ENCODE assay signal across 8 mouse cellular contexts in the genomic region with DNA sequence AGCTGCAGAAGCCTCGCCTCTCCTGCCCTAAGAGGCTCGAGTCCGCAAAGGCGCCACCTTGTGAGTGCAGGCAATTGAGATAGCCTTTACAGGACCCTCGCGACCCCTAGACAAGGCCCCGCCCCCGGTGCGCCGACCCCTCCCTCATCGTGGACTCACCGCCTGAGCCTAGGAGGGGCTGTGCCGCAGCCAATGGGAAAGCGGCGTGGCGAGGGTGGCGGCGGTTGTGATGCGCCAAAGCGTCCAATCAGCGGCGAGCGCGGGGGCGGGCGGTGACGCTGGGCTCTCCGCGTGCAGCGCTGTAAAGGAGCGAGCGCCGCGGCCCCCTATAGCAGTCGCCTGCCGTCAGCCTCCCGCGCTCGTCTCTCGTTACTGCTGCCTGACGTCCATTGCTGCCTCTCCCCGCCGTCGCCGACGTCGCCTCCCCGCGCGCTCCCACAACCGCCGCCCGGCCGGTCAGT. TPM values are rescaled to one million over a fixed set of nuclear protein-coding genes. Genes with fewer than 3 reads are reported as not detected.
A peak's percentile ranks its signal among the peaks of the same experiment; 100 is the strongest.
DNase-seq lines count a peak whose midpoint lies in the region; ATAC-seq lines count a peak whose summit lies in the region.

Gene Chka (plus strand): TSS at position 272 of the 461 bp plus-strand sequence.

- H3K9ac ChIP-seq in forebrain, embryonic 11.5 days (ENCODE audit: low read length) = peak within 1 kb of the TSS; percentile 91
- H3K9ac ChIP-seq in heart, embryonic 16.5 days (ENCODE audit: low read length) = peak within 1 kb of the TSS; percentile 91
- H3K9ac ChIP-seq in liver, embryonic 15.5 days = peak within 1 kb of the TSS; percentile 75
- H3K9ac ChIP-seq in neural tube, embryonic 12.5 days = peak within 1 kb of the TSS; percentile 84

- peak within 1 kb of the TSS; percentile 91 for H3K27ac ChIP-seq in forebrain, embryonic 11.5 days (ENCODE audit: low read depth, low read length)
- peak within 1 kb of the TSS; percentile 99 for H3K27ac ChIP-seq in heart, embryonic 16.5 days (ENCODE audit: low read length)
- peak within 1 kb of the TSS; percentile 91 for H3K27ac ChIP-seq in liver, embryonic 15.5 days (replicated peaks)
- peak within 1 kb of the TSS; percentile 94 for H3K27ac ChIP-seq in neural tube, embryonic 12.5 days

- under 1% methylated on average over 41 of the region's 54 CpGs for WGBS in forebrain, embryonic 11.5 days
- under 1% methylated on average over 44 of the region's 54 CpGs for WGBS in heart, embryonic 16.5 days
- WGBS in liver, embryonic 15.5 days (ENCODE audit: insufficient replicate concordance) = under 1% methylated on average over 54 of the region's 54 CpGs
- under 1% methylated on average over 54 of the region's 54 CpGs for WGBS in neural tube, embryonic 12.5 days

- H3K4me3 ChIP-seq in forebrain, embryonic 11.5 days (ENCODE audit: low read depth, low read length) = peak within 1 kb of the TSS; percentile 82
- peak within 1 kb of the TSS; percentile 85 for H3K4me3 ChIP-seq in heart, embryonic 16.5 days (ENCODE audit: low read length)
- H3K4me3 ChIP-seq in liver, embryonic 15.5 days (replicated peaks) = peak within 1 kb of the TSS; percentile 77
- peak within 1 kb of the TSS; percentile 75 for H3K4me3 ChIP-seq in neural tube, embryonic 12.5 days

- H3K4me2 ChIP-seq in forebrain, embryonic 11.5 days (ENCODE audit: low read depth, low read length, severe bottlenecking) = peak within 1 kb of the TSS; percentile 81
- H3K4me2 ChIP-seq in heart, embryonic 16.5 days (ENCODE audit: low read depth, low read length) = peak within 1 kb of the TSS; percentile 89
- H3K4me2 ChIP-seq in liver, embryonic 15.5 days = peak within 1 kb of the TSS; percentile 99
- peak within 1 kb of the TSS; percentile 78 for H3K4me2 ChIP-seq in neural tube, embryonic 12.5 days (replicated peaks)

- peaks cover 12% of the 10 kb centered on the region for H3K4me1 ChIP-seq in forebrain, embryonic 11.5 days (replicated peaks; ENCODE audit: control insufficient read depth, insufficient read depth, low read length)
- peaks cover 26% of the 10 kb centered on the region for H3K4me1 ChIP-seq in heart, embryonic 16.5 days (ENCODE audit: control insufficient read depth, insufficient read depth, low read length)
- H3K4me1 ChIP-seq in liver, embryonic 15.5 days (replicated peaks) = peaks cover 52% of the 10 kb centered on the region
- H3K4me1 ChIP-seq in neural tube, embryonic 12.5 days = peaks cover 34% of the 10 kb centered on the region

- ATAC-seq in forebrain, embryonic 11.5 days (replicated peaks; ENCODE audit: low FRiP score) = peak; percentile 98
- ATAC-seq in heart, embryonic 16.5 days (replicated peaks; ENCODE audit: extremely low read depth, insufficient read depth, low FRiP score) = peak; percentile 98
- ATAC-seq in liver, embryonic 15.5 days (ENCODE audit: insufficient read depth) = peak; percentile 95
- peak; percentile 98 for ATAC-seq in neural tube, embryonic 12.5 days (ENCODE audit: low FRiP score, low read depth)

- no peaks in the 10 kb centered on the region; the same call in 1 of the 2 replicates for H3K36me3 ChIP-seq in forebrain, embryonic 11.5 days (ENCODE audit: control insufficient read depth, insufficient read depth, low read length)
- H3K36me3 ChIP-seq in heart, embryonic 16.5 days (ENCODE audit: control insufficient read depth, insufficient read depth) = no peaks in the 10 kb centered on the region
- H3K36me3 ChIP-seq in liver, embryonic 15.5 days (replicated peaks) = no peaks in the 10 kb centered on the region
- H3K36me3 ChIP-seq in neural tube, embryonic 12.5 days = no peaks in the 10 kb centered on the region

- H3K9me3 ChIP-seq in forebrain, embryonic 11.5 days (ENCODE audit: control insufficient read depth, low read length) = no peaks in the 10 kb centered on the region
- no peaks in the 10 kb centered on the region for H3K9me3 ChIP-seq in heart, embryonic 16.5 days (replicated peaks; ENCODE audit: control insufficient read depth, low read length)
- H3K9me3 ChIP-seq in liver, embryonic 15.5 days (replicated peaks) = no peaks in the 10 kb centered on the region
- H3K9me3 ChIP-seq in neural tube, embryonic 12.5 days = no peaks in the 10 kb centered on the region

- H3K27me3 ChIP-seq in forebrain, embryonic 11.5 days (ENCODE audit: control insufficient read depth, insufficient read depth, low read length) = no peaks in the 10 kb centered on the region
- no peaks in the 10 kb centered on the region for H3K27me3 ChIP-seq in heart, embryonic 16.5 days (ENCODE audit: control insufficient read depth, insufficient read depth, low read length)
- no peaks in the 10 kb centered on the region for H3K27me3 ChIP-seq in liver, embryonic 15.5 days
- no peaks in the 10 kb centered on the region for H3K27me3 ChIP-seq in neural tube, embryonic 12.5 days (replicated peaks)

- peak; percentile 94 to 96 for DNase-seq in CD8-positive naive resting alpha-beta T cell, adult 2 months (ENCODE audit: low read depth in 2 of 2, low spot score in 2 of 2)
- DNase-seq in c-Kit-positive CD71-negative TER-119-negative erythroid progenitor cells, embryonic 14.5 days (ENCODE audit: low read depth) = peak; percentile 94
- peak; percentile 99 for DNase-seq in forebrain, embryonic 11.5 days (ENCODE audit: low spot score)
- DNase-seq in kidney, postnatal 36 days = peak; percentile 97 to 98
- peak; percentile 90 for DNase-seq in telencephalon, adult 2 months (ENCODE audit: low read depth, low spot score)

RNA-seq across cellular contexts. Expression of gene Chka, which starts in this region (rescaled TPM):
- polyA plus RNA-seq in forebrain, embryonic 11.5 days (2014; fragmentation: Nextera tagmentation; extraction: Ambion mirVana) = 65.8 and 70.0 TPM in 2 replicates
- polyA plus RNA-seq in heart, embryonic 16.5 days (2015; fragmentation: Nextera tagmentation; extraction: Ambion mirVana) = 24.1 and 30.6 TPM in 2 replicates
- polyA plus RNA-seq in liver, embryonic 15.5 days (2015; fragmentation: Nextera tagmentation; extraction: Ambion mirVana) = 20.1 and 24.8 TPM in 2 replicates
- 62.7 and 65.2 TPM in 2 replicates for polyA plus RNA-seq in neural tube, embryonic 12.5 days (2016; fragmentation: Nextera tagmentation; extraction: Ambion mirVana)

Comparison
In these comparisons a context has a peak if more than half of its experiments do, and no peak if none do; other contexts are left out.
1. Peak in every context shown above with its lines: DNase-seq, ATAC-seq, H3K4me3 ChIP-seq and H3K27ac ChIP-seq.